Mouse (Mus musculus): ENCODE results near the gene Zfp811.

Zfp811 gene

GRCm38 (mm10) chr17:32753634-32754033, 56.1 kb downstream of the Zfp811 start:
- no peak for DNase-seq (ENCODE audit: low spot score in 2 of 2)

GRCm38 (mm10) chr17:32752813-32753360, 56.8 kb downstream of the Zfp811 start:
- DNase-seq (ENCODE audit: low spot score in 2 of 2): no peak

GRCm38 (mm10) chr17:32750611-32751010, 59.1 kb downstream of the Zfp811 start:
- no peak for DNase-seq (ENCODE audit: low spot score in 2 of 2)

All from left cerebral cortex, adult 9 months (tissue).